Mouse (Mus musculus) testis, postnatal 10 days (tissue): ENCODE measurements at regions not wholly inside any gene's neighbourhood (a gene's known extent, or its start where the extent isn't known, plus 50 kb on each side); places are given as distances from the start of the nearest gene placed in this dataset.

Source experiments
- DNase-seq: peaks from one replicate; pipeline ENCODE4 v3.0.0; 2021; ENCODE audit warnings: low spot score

- no peak for DNase-seq
Observed at GRCm38 (mm10) chr3:63036691-63037090, 204.6 kb upstream of the Mme start.

- no peak for DNase-seq
Observed at GRCm38 (mm10) chr3:63070786-63071185, 170.6 kb upstream of the Mme start.

- DNase-seq, result no peak
Observed at GRCm38 (mm10) chr3:63073051-63073450, 168.3 kb upstream of the Mme start.

GRCm38 (mm10) chr3:63078181-63078580, 163.2 kb upstream of the Mme start:
- DNase-seq, result no peak

- no peak for DNase-seq
Observed at GRCm38 (mm10) chr3:63082161-63082560, 159.2 kb upstream of the Mme start.

GRCm38 (mm10) chr3:63085426-63085825, 155.9 kb upstream of the Mme start:
- no peak for DNase-seq

GRCm38 (mm10) chr3:63092901-63093300, 148.4 kb upstream of the Mme start:
- DNase-seq, result peak; percentile 43

- no peak for DNase-seq
Observed at GRCm38 (mm10) chr3:63115216-63115615, 126.1 kb upstream of the Mme start.

- DNase-seq, result no peak
Observed at GRCm38 (mm10) chr3:63131883-63132282, 109.5 kb upstream of the Mme start.

GRCm38 (mm10) chr3:63137391-63138147, 103.8 kb upstream of the Mme start:
- DNase-seq, result no peak

- DNase-seq, result no peak
Observed at GRCm38 (mm10) chr3:63146237-63146636, 95.1 kb upstream of the Mme start.

GRCm38 (mm10) chr3:63182411-63183166, 58.7 kb upstream of the Mme start:
- DNase-seq, result no peak

- DNase-seq, result no peak
Observed at GRCm38 (mm10) chr3:63187836-63188440, 53.4 kb upstream of the Mme start.
